Mouse (Mus musculus) lung, adult 10 weeks (tissue): ENCODE measurements around the gene Sult2a3. TPM values are rescaled to one million over a fixed set of nuclear protein-coding genes. Genes with fewer than 3 reads are reported as not detected.

Experiments used
- polyA plus RNA-seq: library from polyadenylated mRNA; stranded (reverse); fragments of 350-450 nt; fragmentation: Illumina TruSeq; extraction: RNeasy Lipid Tissue Mini Kit (QIAGEN cat#74804); gene quantifications from one replicate; pipeline ENCODE4 v1.2.3, GENCODE M21; 2014; ENCODE audit warnings: low read depth, low replicate concordance; ENCODE audit not compliant: insufficient read depth

Sult2a3 gene
- polyA plus RNA-seq, result not detected

GRCm38 (mm10) chr7:14122944-14123343 is at the start of gene Sult2a3:
Gene Sult2a3, minus strand, starts transcription at chr7:14123044.

Other genes starting within 250 kb of the Sult2a3 start
- gene Sult2a4, start 133.4 kb downstream of the Sult2a3 start, polyA plus RNA-seq, result not detected
- not detected for gene Sult2a6, start 131.8 kb upstream of the Sult2a3 start, polyA plus RNA-seq
- not detected for gene Obox8, start 210.5 kb upstream of the Sult2a3 start, polyA plus RNA-seq